Mouse (Mus musculus) midbrain, embryonic 10.5 days (tissue): Measurements from ENCODE around the gene Ilf3. TPM values are rescaled to one million over a fixed set of nuclear protein-coding genes. Genes with fewer than 3 reads are reported as not detected.

Experiments
- DNase-seq: peaks from one replicate; pipeline ENCODE4 v3.0.0-alpha.2; 2017; ENCODE audit warnings: low spot score
- H3K27ac ChIP-seq: fragments of 300-500 bp; sonication (generic); replicated peaks from 2 replicates; pipeline ENCODE4 v1.5.1; 2016; ENCODE audit warnings: mild to moderate bottlenecking
- H3K27me3 ChIP-seq: fragments of 300-500 bp; sonication (generic); 2 replicates; pipeline ENCODE4 v1.6.1; 2016; ENCODE audit warnings: low read depth, mild to moderate bottlenecking; ENCODE audit not compliant: poor library complexity, severe bottlenecking
- H3K36me3 ChIP-seq: fragments of 300-500 bp; sonication (generic); 2 replicates; pipeline ENCODE4 v1.6.1; 2016; ENCODE audit warnings: mild to moderate bottlenecking, moderate library complexity
- H3K4me1 ChIP-seq: fragments of 300-500 bp; sonication (generic); 2 replicates; pipeline ENCODE4 v1.6.1; 2016
- H3K4me3 ChIP-seq: fragments of 300-500 bp; sonication (generic); 2 replicates; pipeline ENCODE4 v1.5.1; 2016; ENCODE audit warnings: mild to moderate bottlenecking, moderate library complexity
- H3K9me3 ChIP-seq: fragments of 300-500 bp; sonication (generic); replicated peaks from 2 replicates; pipeline ENCODE4 v1.6.1; 2016; ENCODE audit warnings: mild to moderate bottlenecking
- WGBS: fragments of 180-500 bp; shearing (Covaris S2); methylation state at CpG from one replicate; pipeline ENCODE4 v1.1.7; 2016; 5-methylcytosine and 5-hydroxymethylcytosine counted together
- polyA plus RNA-seq: library from polyadenylated mRNA; unstranded; fragments of >200 nt; fragmentation: Nextera tagmentation; extraction: Ambion mirVana; gene quantifications from 2 replicates; pipeline ENCODE4 v1.2.1, GENCODE M21; 2016

Ilf3 gene
- polyA plus RNA-seq, 1 experiment from 2014 or later = 295 TPM

- Histone ChIP-seq H3K27me3 (no peaks in the 10 kb centered on the region), H3K9me3 (no peaks in the 10 kb centered on the region), H3K36me3 (peaks cover 20% of the 10 kb centered on the region), H3K4me1 (peaks cover 15% of the 10 kb centered on the region), H3K4me3 (no peak overlapping the region), H3K27ac (no peak overlapping the region)
- DNase-seq = no peak
- 93% methylated on average over 10 of the region's 10 CpGs for WGBS
Observed at GRCm38 (mm10) chr9:21329699-21330289, 37.9 kb upstream of the Ilf3 start.

- no peak overlapping the region for H3K4me3 ChIP-seq
- no peak overlapping the region for H3K27ac ChIP-seq
Observed at GRCm38 (mm10) chr9:21331365-21332140, 36.1 kb upstream of the Ilf3 start.

GRCm38 (mm10) chr9:21332161-21333061 lies 35.3 kb upstream of the Ilf3 start:
- Histone ChIP-seq H3K36me3 (peaks cover 9% of the 10 kb centered on the region; the same call in 1 of the 2 replicates), H3K4me3 (no peak overlapping the region), H3K27me3 (no peaks in the 10 kb centered on the region), H3K27ac (peak overlapping the region; percentile 55; the same call in 1 of the 2 replicates), H3K9me3 (no peaks in the 10 kb centered on the region), H3K4me1 (peaks cover 16% of the 10 kb centered on the region)
- WGBS = 43% methylated on average over 9 of the region's 9 CpGs
- DNase-seq = no peak

More at GRCm38 (mm10) chr9:21331365-21332140, 36.1 kb upstream of the Ilf3 start:
- 86% methylated on average over 12 of the region's 12 CpGs for WGBS
- Histone ChIP-seq H3K9me3 (no peaks in the 10 kb centered on the region), H3K4me1 (peaks cover 15% of the 10 kb centered on the region), H3K27me3 (no peaks in the 10 kb centered on the region), H3K36me3 (peaks cover 10% of the 10 kb centered on the region; the same call in 1 of the 2 replicates)
- no peak for DNase-seq

- H3K27ac ChIP-seq = no peak overlapping the region
- H3K4me1 ChIP-seq = peaks cover 22% of the 10 kb centered on the region
- H3K9me3 ChIP-seq = no peaks in the 10 kb centered on the region
- peaks cover 9% of the 10 kb centered on the region for H3K36me3 ChIP-seq
- WGBS = 91% methylated on average over 1 of the region's 1 CpGs
- H3K27me3 ChIP-seq = no peaks in the 10 kb centered on the region
- no peak for DNase-seq
- H3K4me3 ChIP-seq = no peak overlapping the region
Observed at GRCm38 (mm10) chr9:21333523-21333922, 34.1 kb upstream of the Ilf3 start.

- H3K4me1 ChIP-seq = peaks cover 22% of the 10 kb centered on the region
- H3K9me3 ChIP-seq = no peaks in the 10 kb centered on the region
- no peak for DNase-seq
- H3K27me3 ChIP-seq = no peaks in the 10 kb centered on the region
- H3K27ac ChIP-seq = no peak overlapping the region
- H3K36me3 ChIP-seq = peaks cover 11% of the 10 kb centered on the region
- H3K4me3 ChIP-seq = no peak overlapping the region
Observed at GRCm38 (mm10) chr9:21334747-21335146, 32.9 kb upstream of the Ilf3 start.

DNA sequence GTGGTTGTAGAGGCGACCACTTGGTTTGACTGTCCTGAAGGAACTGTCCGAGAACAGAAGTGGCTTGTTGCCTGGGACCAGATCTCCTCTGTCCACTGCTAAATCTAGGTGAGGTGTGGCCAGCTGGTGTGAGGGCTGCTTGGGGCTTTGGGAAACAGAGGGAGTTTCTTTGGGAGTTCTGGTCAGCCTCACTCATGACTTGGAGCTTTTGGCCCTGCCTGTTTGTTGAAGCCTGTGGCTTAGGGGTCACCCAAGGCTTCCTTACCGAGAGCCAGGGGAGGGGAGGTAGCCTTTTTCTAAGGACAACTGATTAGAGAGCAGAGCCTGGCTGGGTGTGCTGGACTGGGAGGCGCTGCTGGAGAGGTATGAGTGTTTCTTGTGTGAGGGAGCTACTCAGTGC lies 32.3 kb upstream of the Ilf3 start:
- Histone ChIP-seq H3K36me3 (peaks cover 8% of the 10 kb centered on the region), H3K4me1 (peaks cover 22% of the 10 kb centered on the region), H3K9me3 (no peaks in the 10 kb centered on the region), H3K27ac (no peak overlapping the region), H3K4me3 (no peak overlapping the region), H3K27me3 (no peaks in the 10 kb centered on the region)
- WGBS = 82% methylated on average over 4 of the region's 4 CpGs
- DNase-seq = no peak

DNA sequence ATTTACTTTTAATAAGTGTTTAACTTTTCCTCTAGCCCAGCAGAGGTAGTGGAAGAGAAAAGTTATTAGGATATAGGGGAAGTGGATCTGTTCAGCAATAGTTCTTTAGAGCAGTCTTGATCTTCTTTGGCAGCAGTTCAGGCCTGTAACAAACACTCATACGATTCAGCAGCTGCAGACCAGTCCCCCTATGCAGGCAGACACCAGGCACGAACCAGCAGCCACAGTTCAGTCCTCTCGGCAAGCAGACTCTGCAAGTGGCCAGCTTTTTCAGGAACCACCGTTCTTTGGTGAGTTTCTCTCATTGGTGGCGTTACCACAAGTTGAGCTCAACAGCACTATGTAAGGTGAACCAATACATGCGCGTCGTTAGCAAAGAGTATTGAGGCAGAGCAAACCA lies 31.2 kb upstream of the Ilf3 start:
- Histone ChIP-seq H3K27me3 (no peaks in the 10 kb centered on the region), H3K4me3 (no peak overlapping the region), H3K9me3 (no peaks in the 10 kb centered on the region), H3K4me1 (peaks cover 22% of the 10 kb centered on the region), H3K27ac (no peak overlapping the region), H3K36me3 (peaks cover 11% of the 10 kb centered on the region)
- no peak for DNase-seq
- 88% methylated on average over 8 of the region's 8 CpGs for WGBS

DNA sequence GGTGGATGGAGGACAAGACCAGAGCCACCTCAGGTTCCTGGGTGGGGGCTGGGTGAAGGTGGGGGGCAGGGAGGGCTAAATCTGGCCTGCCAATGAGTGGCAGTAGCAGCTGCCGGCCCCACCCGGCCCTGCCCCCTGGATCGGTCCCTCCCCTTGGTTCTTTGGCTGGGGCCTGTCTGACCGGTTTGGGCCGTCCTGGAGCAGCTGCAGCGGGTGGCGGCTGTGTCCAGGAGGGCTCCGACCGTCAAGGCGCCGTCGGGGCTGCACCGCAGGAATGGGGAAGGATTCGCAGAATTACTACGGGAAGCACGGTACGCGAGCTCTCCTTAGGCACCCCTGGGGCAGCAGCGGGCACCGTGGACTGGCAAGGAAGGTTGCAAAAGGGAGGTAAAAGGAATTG lies 30.0 kb upstream of the Ilf3 start:
- no peak for DNase-seq

DNA sequence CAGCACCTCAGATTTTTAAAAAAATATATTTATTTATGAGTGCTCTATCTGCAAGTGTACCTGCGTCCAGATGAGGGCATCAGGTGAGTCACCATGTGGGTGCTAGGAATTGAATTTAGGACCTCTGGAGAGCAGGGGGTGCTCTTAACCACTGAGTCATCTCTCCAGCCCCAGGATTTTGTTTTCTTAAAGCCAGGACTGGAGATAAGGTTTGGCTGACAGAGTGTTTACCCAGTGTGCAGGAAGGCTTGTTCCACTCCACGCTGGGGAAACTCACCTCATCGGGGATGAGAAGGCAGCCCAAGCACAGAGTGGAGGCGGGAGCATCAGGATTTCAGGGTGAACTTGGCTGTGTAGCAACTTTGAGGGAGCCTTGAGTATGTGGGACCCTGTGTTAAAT lies 27.3 kb upstream of the Ilf3 start:
- DNase-seq = no peak
- Histone ChIP-seq H3K27ac (no peak overlapping the region), H3K4me1 (peaks cover 6% of the 10 kb centered on the region), H3K4me3 (no peak overlapping the region), H3K36me3 (peaks cover 45% of the 10 kb centered on the region), H3K27me3 (no peaks in the 10 kb centered on the region), H3K9me3 (no peaks in the 10 kb centered on the region)
- WGBS = 90% methylated on average over 4 of the region's 4 CpGs

More for the DNA sequence above, 30.0 kb upstream of the Ilf3 start:
- Histone ChIP-seq H3K9me3 (no peaks in the 10 kb centered on the region), H3K36me3 (peaks cover 22% of the 10 kb centered on the region), H3K27me3 (no peaks in the 10 kb centered on the region), H3K4me1 (peaks cover 13% of the 10 kb centered on the region), H3K4me3 (no peak overlapping the region), H3K27ac (no peak overlapping the region)
- WGBS = 17% methylated on average over 20 of the region's 20 CpGs

DNA sequence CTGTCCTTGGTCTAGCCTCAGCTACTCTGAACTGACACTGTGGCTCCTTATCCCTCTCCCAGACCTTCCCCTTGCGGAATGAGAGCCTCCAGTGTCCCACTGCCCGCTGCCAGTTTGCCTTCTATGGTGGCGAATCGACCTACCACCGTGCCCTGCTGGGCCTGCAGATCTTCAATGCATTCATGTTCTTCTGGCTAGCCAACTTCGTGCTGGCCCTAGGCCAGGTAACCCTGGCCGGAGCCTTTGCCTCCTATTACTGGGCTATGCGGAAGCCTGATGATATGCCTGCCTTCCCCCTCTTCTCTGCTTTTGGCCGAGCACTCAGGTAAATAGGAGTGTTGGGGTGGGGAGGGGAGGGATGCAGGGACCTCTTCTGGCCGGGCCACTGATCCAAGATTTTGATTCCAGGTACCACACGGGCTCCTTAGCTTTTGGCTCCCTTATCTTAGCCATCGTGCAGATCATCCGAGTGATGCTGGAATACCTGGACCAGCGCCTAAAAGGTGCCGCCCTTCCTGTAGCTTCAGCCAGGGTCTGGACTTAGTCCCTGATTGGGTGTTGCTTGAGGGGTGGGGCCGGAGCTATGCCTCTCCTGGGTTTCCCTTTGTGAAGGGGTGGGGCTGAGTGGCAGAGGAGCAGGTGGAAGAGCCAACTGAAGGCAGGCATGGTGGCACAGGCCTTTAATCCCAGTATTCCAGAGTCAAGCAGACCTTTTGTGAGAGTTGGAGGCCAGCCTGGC lies 20.9 kb upstream of the Ilf3 start:
- Histone ChIP-seq H3K4me3 (no peak overlapping the region), H3K27ac (no peak overlapping the region), H3K36me3 (peaks cover 84% of the 10 kb centered on the region), H3K27me3 (no peaks in the 10 kb centered on the region), H3K9me3 (no peaks in the 10 kb centered on the region), H3K4me1 (no peaks in the 10 kb centered on the region)
- WGBS = 71% methylated on average over 16 of the region's 16 CpGs
- DNase-seq = no peak

GRCm38 (mm10) chr9:21348152-21348551 lies 19.5 kb upstream of the Ilf3 start:
- 90% methylated on average over 3 of the region's 3 CpGs for WGBS
- H3K9me3 ChIP-seq = no peaks in the 10 kb centered on the region
- peaks cover 82% of the 10 kb centered on the region for H3K36me3 ChIP-seq
- H3K27ac ChIP-seq = no peak overlapping the region
- no peak overlapping the region for H3K4me3 ChIP-seq
- H3K4me1 ChIP-seq = peaks cover 9% of the 10 kb centered on the region
- no peak for DNase-seq
- H3K27me3 ChIP-seq = no peaks in the 10 kb centered on the region

DNA sequence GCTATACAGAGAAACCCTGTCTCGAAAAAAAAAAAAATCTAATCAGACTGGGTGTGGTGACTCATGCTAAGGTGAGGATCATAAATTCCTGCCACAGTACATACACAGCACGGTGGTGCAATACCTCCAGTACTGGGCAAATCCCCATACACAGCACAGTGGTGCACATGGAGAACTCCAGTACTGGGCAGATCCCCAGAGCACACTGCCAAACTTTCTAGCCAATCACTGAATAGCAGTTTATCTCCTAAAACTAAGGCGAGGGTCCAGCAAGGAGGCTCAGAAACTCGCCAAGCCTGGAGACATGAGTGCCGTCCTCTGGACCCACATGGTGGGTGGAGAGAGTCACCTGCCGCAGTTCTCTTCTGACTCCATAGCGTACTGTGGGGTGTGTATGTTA lies 16.5 kb upstream of the Ilf3 start:
- H3K4me3 ChIP-seq = no peak overlapping the region
- H3K9me3 ChIP-seq = no peaks in the 10 kb centered on the region
- no peak overlapping the region for H3K27ac ChIP-seq
- peaks cover 10% of the 10 kb centered on the region for H3K4me1 ChIP-seq
- H3K27me3 ChIP-seq = no peaks in the 10 kb centered on the region
- 94% methylated on average over 7 of the region's 7 CpGs for WGBS
- DNase-seq = no peak
- peaks cover 82% of the 10 kb centered on the region for H3K36me3 ChIP-seq
